Mouse (Mus musculus): ENCODE data around the gene Vwce. TPM values are rescaled to one million over a fixed set of nuclear protein-coding genes. Genes with fewer than 3 reads are reported as not detected.
A peak's percentile ranks its signal among the peaks of the same experiment; 100 is the strongest.

Gene Vwce
- polyA plus RNA-seq, 1 experiment: 0.46 TPM

DNA sequence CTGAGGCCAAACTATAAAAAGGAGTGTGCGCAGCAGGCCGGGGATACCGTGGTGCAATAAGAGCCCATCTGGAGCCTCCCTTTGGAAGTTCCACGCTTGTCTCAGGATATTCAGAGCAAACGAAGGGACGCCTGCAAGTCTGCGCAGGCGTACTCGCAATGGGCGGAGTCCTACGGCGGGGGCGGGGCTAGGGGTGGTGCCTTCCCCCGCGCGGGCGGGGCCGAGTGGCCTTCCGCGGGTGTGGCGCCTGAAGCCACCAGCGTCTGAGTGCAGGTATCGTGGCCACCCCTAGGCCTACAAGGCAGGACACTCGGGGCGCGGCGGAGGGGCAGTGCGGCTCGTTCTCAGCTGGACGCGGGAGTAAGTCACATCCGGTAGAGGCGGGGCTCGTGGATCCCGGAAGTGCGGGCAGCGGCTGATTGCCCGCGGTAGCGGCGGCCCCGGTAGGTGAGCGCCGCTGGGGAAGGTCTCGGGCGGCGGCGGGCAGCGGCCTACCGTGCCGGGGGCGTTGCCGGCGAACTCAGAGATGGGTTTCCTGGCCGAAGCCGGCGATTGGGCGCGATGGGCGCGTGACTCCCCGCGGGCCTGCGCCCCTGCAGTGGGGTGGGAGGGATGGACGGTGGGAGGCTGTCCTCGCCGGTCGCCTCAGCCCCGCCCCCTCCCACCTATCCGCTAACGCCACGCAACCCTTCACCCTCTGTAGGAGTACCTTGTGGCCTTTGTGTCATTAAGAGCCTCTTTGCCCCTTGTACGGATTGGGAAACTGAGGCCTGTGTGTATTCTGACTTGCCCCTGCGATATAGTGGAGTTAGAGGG is 54.7 kb downstream of the Vwce start, which contains the start of gene Vps37c:
Gene Vps37c (plus strand): TSS at position 199 of the 816 bp plus-strand sequence.
- Histone ChIP-seq H3K4me3 (replicated peaks) (peak within 1 kb of the TSS; percentile 99), H3K36me3 (replicated peaks; ENCODE audit: low read length) (peaks cover 25% of the 10 kb centered on the region), H3K27me3 (replicated peaks) (peaks cover 7% of the 10 kb centered on the region), H3K4me1 (peaks cover 93% of the 10 kb centered on the region), H3K9me3 (no peaks in the 10 kb centered on the region)
- peak; percentile 26; the same call in 1 of the 2 replicates for TF ChIP-seq FLI1 (IDR thresholded peaks at IDR 0.05; ENCODE audit: low read length)
- no peak for TF ChIP-seq GATA1 (IDR thresholded peaks at IDR 0.05; ENCODE audit: borderline replicate concordance, low read length)

DNA sequence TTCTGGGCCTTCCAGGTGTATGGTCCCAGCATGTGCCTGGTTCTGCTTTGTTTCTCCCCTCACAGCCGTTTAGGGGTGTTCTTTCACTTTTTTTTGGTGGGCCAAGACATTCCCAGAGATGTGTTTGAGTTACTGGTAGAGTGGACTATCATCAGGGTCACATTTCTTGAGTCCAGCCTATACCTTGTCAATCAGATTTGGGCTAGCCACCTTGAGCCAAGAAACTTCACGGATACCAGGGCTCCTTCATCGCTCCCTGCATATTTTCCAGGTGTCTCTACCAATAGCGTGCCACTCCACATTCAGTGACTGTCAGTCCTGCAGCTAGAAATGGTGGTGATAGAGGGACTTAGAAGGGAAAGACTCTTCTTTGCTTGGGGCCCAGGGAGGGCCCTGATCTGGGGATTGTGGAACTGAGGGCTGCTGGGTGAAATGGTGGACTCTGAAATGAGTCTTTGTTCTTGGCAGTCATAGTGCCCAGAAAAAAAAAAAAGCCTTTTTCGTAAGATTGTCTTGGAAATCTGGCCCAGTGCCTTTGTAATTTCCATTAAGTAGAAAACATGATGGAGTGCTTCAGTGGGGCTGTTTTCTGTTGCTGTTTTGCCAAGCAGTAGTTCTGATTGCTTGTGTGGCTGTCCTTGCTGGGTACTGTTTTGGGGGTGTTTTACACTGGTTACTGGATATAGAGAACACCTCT is 55.6 kb downstream of the Vwce start:
- peaks cover 2% of the 10 kb centered on the region for H3K27me3 ChIP-seq (replicated peaks)
- no peaks in the 10 kb centered on the region for H3K9me3 ChIP-seq
- TF ChIP-seq GATA1 (IDR thresholded peaks at IDR 0.05; ENCODE audit: borderline replicate concordance, low read length): no peak
- TF ChIP-seq FLI1 (IDR thresholded peaks at IDR 0.05; ENCODE audit: low read length): no peak
- peaks cover 29% of the 10 kb centered on the region for H3K36me3 ChIP-seq (replicated peaks; ENCODE audit: low read length)
- H3K4me1 ChIP-seq: peaks cover 93% of the 10 kb centered on the region
- H3K4me3 ChIP-seq (replicated peaks): peak overlapping the region; percentile 99

DNA sequence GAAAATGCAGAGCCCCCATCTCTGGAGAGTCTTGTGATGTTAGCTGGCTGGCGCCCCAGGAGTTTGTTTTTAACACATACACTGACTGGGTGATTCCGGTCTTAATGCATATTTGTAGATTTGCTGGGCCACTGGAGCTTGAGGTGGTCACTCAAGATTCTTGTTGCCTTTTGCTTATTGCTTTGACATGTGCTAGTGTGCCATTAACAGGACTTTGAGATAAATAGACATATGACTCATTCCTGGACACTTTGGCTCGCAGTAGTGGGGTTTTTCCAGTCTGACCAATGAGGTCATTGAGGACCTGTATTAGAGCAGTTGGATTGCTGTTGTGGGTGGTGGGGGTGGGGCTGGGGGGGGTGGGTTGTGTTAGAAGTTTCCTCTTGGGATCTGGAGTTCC is 56.3 kb downstream of the Vwce start:
- TF ChIP-seq FLI1 (IDR thresholded peaks at IDR 0.05; ENCODE audit: low read length) (no peak), GATA1 (IDR thresholded peaks at IDR 0.05; ENCODE audit: borderline replicate concordance, low read length) (no peak)
- Histone ChIP-seq H3K9me3 (no peaks in the 10 kb centered on the region), H3K4me3 (replicated peaks) (peak overlapping the region; percentile 99), H3K36me3 (replicated peaks; ENCODE audit: low read length) (peaks cover 33% of the 10 kb centered on the region), H3K27me3 (replicated peaks) (no peaks in the 10 kb centered on the region), H3K4me1 (peaks cover 92% of the 10 kb centered on the region)

DNA sequence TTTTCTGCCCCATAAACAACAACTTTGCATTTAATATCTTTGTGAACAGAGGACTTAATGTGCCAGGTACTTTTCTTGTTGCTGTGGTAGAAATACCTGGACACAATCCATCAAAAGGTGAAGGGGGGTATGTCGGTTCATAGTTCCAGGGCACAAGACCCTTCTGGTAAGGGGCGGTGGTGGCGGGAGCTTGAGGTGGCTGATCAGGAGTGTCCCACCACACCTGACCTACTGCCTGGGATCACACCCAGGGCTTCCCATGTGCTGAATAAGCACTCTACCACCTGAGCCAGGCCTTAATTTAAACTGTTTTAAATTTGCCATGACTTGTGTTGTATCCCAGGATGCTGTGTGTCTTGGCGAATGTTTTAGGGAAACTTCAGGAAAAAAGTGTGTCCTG is 57.1 kb downstream of the Vwce start:
- H3K4me3 ChIP-seq (replicated peaks): no peak overlapping the region
- peaks cover 34% of the 10 kb centered on the region for H3K36me3 ChIP-seq (replicated peaks; ENCODE audit: low read length)
- H3K27me3 ChIP-seq (replicated peaks): no peaks in the 10 kb centered on the region
- TF ChIP-seq GATA1 (IDR thresholded peaks at IDR 0.05; ENCODE audit: borderline replicate concordance, low read length): no peak
- no peak for TF ChIP-seq FLI1 (IDR thresholded peaks at IDR 0.05; ENCODE audit: low read length)
- H3K4me1 ChIP-seq: peaks cover 92% of the 10 kb centered on the region
- H3K9me3 ChIP-seq: no peaks in the 10 kb centered on the region

DNA sequence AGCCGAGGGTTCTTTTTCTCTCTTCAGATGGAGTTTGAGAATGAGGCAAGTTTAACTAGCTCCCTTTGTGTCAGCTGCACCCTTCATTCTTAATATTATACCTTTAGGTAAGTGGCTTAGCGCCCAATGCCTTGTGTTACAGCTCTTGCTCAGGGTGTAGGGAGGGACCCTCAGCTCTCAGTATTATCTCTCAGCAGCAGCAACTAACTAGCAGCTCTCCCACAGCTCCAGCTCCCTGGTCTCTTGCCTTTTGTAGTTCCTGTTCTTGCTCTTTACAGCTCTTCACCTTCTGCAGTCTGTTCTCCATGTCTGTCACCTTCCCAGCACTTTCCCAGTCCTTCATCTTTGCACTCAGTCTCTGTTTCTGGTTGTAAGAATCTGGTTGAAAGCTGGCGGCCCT is 57.6 kb downstream of the Vwce start:
- Histone ChIP-seq H3K4me1 (peaks cover 92% of the 10 kb centered on the region), H3K27me3 (replicated peaks) (no peaks in the 10 kb centered on the region), H3K36me3 (replicated peaks; ENCODE audit: low read length) (peaks cover 34% of the 10 kb centered on the region), H3K4me3 (replicated peaks) (peak overlapping the region; percentile 47), H3K9me3 (no peaks in the 10 kb centered on the region)
- no peak for TF ChIP-seq FLI1 (IDR thresholded peaks at IDR 0.05; ENCODE audit: low read length)
- TF ChIP-seq GATA1 (IDR thresholded peaks at IDR 0.05; ENCODE audit: borderline replicate concordance, low read length): no peak

DNA sequence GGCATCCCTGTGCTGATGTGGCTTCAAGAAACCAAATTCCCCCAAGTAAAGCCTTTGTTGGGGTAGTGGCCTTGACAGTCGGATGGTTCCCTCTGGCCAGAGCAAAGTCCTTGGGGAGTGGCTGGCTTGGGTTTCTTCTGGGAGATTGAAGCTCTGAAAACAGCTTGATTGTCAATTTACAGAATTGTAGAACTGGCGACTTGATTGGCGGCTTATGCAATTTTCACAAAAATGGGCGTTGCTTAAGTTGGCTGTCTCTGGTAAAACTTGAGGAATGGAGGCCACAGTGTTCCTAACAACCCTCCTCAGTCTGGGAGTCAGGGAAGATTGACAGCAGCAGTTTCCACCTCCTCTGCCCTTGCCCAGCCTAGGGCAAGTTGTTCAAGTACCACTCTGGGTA is 58.3 kb downstream of the Vwce start:
- no peaks in the 10 kb centered on the region for H3K27me3 ChIP-seq (replicated peaks)
- peak overlapping the region; percentile 73 for H3K4me3 ChIP-seq (replicated peaks)
- H3K36me3 ChIP-seq (replicated peaks; ENCODE audit: low read length): peaks cover 34% of the 10 kb centered on the region
- H3K9me3 ChIP-seq: no peaks in the 10 kb centered on the region
- peaks cover 94% of the 10 kb centered on the region for H3K4me1 ChIP-seq
- no peak for TF ChIP-seq GATA1 (IDR thresholded peaks at IDR 0.05; ENCODE audit: borderline replicate concordance, low read length)
- TF ChIP-seq FLI1 (IDR thresholded peaks at IDR 0.05; ENCODE audit: low read length): no peak

DNA sequence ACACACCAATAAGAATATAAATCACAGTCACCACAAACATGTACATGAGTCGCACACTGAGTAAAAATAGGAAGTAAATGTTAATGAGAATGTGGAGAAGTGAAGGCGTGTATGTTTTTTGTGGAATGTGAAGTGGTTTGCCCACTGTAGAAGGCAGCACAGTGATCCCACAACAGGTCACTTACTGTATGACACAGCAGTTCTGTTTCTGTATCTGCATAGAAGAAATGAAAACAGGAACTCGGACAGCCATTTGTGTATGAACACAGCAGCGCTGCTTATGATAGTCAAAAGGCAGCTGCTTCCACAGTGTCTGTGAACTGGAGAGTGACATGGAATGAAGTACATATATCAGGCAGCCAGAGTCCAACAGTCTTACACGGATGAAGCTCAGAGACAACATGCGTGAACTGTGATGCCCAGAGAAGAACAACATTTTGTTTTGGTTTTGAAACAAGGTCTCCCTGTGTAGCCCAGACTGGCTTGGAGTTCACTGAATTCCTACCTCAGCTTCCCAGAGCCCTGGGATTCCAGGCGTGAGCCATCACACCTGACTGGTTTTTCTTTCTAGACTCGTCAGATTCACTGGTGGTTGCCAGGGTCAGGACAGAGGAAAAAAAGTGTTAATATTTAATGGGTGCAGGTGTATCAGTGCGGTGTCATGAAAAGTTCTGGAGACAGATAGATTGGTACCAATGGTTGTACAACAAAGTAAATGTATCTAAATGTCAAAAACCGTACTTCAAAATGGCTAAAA is 60.1 kb downstream of the Vwce start:
- peaks cover 99% of the 10 kb centered on the region for H3K4me1 ChIP-seq
- H3K27me3 ChIP-seq (replicated peaks): no peaks in the 10 kb centered on the region
- H3K36me3 ChIP-seq (replicated peaks; ENCODE audit: low read length): peaks cover 34% of the 10 kb centered on the region
- TF ChIP-seq GATA1 (IDR thresholded peaks at IDR 0.05; ENCODE audit: borderline replicate concordance, low read length) (no peak), FLI1 (IDR thresholded peaks at IDR 0.05; ENCODE audit: low read length) (no peak)
- no peaks in the 10 kb centered on the region for H3K9me3 ChIP-seq
- H3K4me3 ChIP-seq (replicated peaks): peak overlapping the region; percentile 86

DNA sequence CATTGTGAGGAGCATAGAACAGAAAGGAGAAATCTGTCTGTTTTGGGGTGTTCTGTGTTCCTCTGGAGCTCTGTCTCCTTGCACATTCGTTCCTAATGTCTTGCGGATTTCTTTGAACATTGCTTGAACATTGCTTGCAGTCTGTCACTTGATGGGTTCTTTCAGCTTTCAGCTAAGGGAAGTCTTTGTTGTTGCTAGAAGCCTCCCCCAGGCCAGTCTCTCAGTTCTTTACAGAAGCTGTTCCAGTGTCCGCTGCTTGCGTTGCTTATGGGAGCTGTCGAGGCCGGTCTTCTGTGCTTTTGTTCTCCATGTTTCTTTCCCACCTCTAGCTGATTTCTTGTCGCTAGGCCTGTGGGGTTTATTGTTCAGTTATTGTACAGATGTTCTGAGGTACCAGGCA is 61.8 kb downstream of the Vwce start:
- Histone ChIP-seq H3K4me1 (peaks cover 99% of the 10 kb centered on the region), H3K36me3 (replicated peaks; ENCODE audit: low read length) (peaks cover 48% of the 10 kb centered on the region), H3K27me3 (replicated peaks) (no peaks in the 10 kb centered on the region), H3K4me3 (replicated peaks) (no peak overlapping the region), H3K9me3 (no peaks in the 10 kb centered on the region)
- no peak for TF ChIP-seq GATA1 (IDR thresholded peaks at IDR 0.05; ENCODE audit: borderline replicate concordance, low read length)
- no peak for TF ChIP-seq FLI1 (IDR thresholded peaks at IDR 0.05; ENCODE audit: low read length)

DNA sequence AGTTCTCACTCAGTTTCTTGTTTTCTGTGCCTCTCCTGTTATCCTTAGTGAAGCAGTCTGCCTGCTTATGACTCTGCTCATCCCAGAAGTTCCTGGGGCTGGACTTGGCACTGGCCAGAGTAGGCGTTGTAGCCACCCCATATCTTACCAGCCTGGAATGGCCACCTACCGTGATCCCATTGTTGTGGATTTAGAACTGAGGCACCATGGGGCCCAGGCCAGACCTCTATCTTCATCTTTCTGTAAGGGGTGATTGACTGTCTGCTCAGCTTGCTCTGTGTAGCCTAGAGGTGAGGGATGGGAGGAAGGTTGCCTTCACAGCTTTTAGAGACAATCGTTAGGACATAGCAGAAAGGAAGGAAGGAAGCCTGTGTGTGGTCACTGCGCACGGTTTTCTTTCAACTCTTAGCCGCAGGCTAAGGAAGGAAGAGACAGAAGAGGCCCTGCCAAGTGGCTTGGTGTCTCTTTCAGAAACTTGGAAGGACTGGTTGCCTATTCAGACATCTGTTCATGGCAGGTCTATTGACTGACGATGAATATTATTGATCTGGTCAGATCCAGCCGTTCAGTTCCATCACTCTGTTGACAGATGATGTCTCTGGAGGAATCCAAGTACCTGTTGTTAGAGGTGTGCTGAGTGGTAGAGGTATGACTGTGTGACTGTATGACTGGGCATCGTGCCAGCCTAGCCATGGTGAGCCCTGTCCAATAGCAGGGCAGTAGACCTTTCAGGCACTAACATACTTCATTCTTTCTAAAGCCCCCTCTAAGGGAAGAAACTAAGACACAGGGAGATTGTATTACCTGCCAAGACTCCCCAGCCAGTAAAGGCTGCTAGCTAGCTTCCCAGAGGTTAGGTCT is 64.3 kb downstream of the Vwce start:
- H3K9me3 ChIP-seq: no peaks in the 10 kb centered on the region
- H3K36me3 ChIP-seq (replicated peaks; ENCODE audit: low read length): peaks cover 50% of the 10 kb centered on the region
- peaks cover 99% of the 10 kb centered on the region for H3K4me1 ChIP-seq
- no peak for TF ChIP-seq GATA1 (IDR thresholded peaks at IDR 0.05; ENCODE audit: borderline replicate concordance, low read length)
- no peak for TF ChIP-seq FLI1 (IDR thresholded peaks at IDR 0.05; ENCODE audit: low read length)
- peak overlapping the region; percentile 85 for H3K4me3 ChIP-seq (replicated peaks)
- no peaks in the 10 kb centered on the region for H3K27me3 ChIP-seq (replicated peaks)
